Mouse (Mus musculus) liver, adult 2 months (tissue): ENCODE data around the gene Exoc3l. TPM values are rescaled to one million over a fixed set of nuclear protein-coding genes. Genes with fewer than 3 reads are reported as not detected.

ENCODE experiments used
- DNase-seq: peaks from one replicate; pipeline ENCODE4 v3.0.0-alpha.2; 2011; ENCODE audit warnings: low read depth, low spot score; ENCODE audit errors: extremely low read depth
- H3K27ac ChIP-seq: fragments of 200-500 bp; replicated peaks from 2 replicates; pipeline ENCODE4 v1.5.1; 2012; ENCODE audit warnings: low read depth, mild to moderate bottlenecking, control low read depth, inconsistent platforms, low read length; ENCODE audit not compliant: insufficient read depth
- H3K27me3 ChIP-seq: fragments of 200-500 bp; 2 replicates; pipeline ENCODE4 v1.6.1; 2012; ENCODE audit warnings: mild to moderate bottlenecking, moderate library complexity, low read length, inconsistent platforms; ENCODE audit not compliant: control insufficient read depth, insufficient read depth
- H3K36me3 ChIP-seq: fragments of 200-500 bp; 2 replicates; pipeline ENCODE4 v1.6.1; 2012; ENCODE audit warnings: low read length, inconsistent platforms; ENCODE audit not compliant: control insufficient read depth, insufficient read depth
- H3K4me1 ChIP-seq: fragments of 200-500 bp; 2 replicates; pipeline ENCODE4 v1.6.1; 2011; ENCODE audit warnings: low read length; ENCODE audit not compliant: control insufficient read depth, insufficient read depth
- H3K4me3 ChIP-seq: fragments of 200-500 bp; 2 replicates; pipeline ENCODE4 v1.5.1; 2011; ENCODE audit warnings: low read depth, mild to moderate bottlenecking, control low read depth, low read length, moderate library complexity; ENCODE audit not compliant: insufficient read depth
- H3K79me2 ChIP-seq: fragments of 200-500 bp; 2 replicates; pipeline ENCODE4 v1.6.1; 2012; ENCODE audit warnings: inconsistent platforms, mild to moderate bottlenecking, low read length, moderate library complexity; ENCODE audit not compliant: control insufficient read depth, insufficient read depth
- H3K9ac ChIP-seq: fragments of 200-500 bp; 2 replicates; pipeline ENCODE4 v1.6.1; 2012; ENCODE audit warnings: low read depth, mild to moderate bottlenecking, control low read depth, inconsistent platforms, low read length
- CTCF ChIP-seq: fragments of 200-500 bp; IDR thresholded peaks from 2 replicates; pipeline ENCODE4 v1.5.1; 2011; ENCODE audit warnings: low read depth, low read length, control low read depth
- POLR2A ChIP-seq: fragments of 200-500 bp; IDR thresholded peaks from 2 replicates; pipeline ENCODE4 v1.6.1; 2011; ENCODE audit warnings: low read length, control low read depth; ENCODE audit not compliant: insufficient read depth; ENCODE audit errors: extremely low read depth
- WGBS: fragments of 180-500 bp; shearing (Covaris S2); methylation state at CpG from one replicate; pipeline ENCODE4 v1.1.7; 2018; 5-methylcytosine and 5-hydroxymethylcytosine counted together
- polyA plus RNA-seq: library from polyadenylated mRNA; depleted of rRNA; stranded (reverse); fragments of >200 nt; gene quantifications from 2 replicates; pipeline ENCODE4 v1.2.3, GENCODE M21; 2012
- total RNA-seq: library from RNA; depleted of rRNA; stranded (reverse); fragments of >200 nt; gene quantifications from 2 replicates; pipeline ENCODE4 v1.2.3, GENCODE M21; 2014

Gene Exoc3l
- total and polyA plus RNA-seq, 2 experiments, result 3.6 to 9.3 TPM

DNA sequence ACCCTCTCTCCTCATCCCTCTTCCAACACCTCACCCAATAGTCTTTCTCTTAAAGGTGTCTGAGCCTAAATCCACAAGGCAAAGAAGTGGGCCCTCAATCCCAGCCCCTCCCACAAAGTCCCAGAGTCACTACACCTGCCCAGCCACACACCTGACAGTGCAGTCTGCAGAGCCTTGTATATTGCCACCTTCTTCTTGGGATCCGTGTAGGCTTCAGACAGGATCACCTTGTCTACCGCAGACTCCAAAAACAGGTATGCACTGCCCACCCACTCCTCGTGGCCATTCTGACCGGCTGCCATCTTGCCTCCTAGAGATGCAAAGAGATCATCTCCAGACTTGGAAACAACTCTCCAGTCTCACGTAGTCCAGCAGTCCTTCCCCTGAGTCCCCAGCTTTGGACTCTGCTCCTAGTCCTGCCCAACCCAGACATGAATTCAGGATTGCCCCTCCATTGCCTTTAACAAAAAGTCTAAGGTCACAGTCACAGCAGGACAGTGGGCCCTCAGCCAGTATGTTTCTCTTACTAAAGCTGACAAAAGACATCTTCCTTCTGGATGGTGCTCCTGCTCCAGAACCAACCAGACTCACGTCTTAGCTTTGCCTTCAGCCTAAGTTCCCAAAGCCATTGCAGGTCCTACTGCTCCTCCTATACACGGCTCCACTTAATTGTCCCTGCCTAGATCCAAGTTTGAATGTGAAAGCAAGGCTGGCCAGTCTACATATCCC, 35.4 kb downstream of the Exoc3l start:
- H3K4me3 ChIP-seq, result no peak overlapping the region
- H3K9ac ChIP-seq, result no peak overlapping the region
- DNase-seq, result no peak
- H3K4me1 ChIP-seq, result peaks cover 9% of the 10 kb centered on the region; the same call in 1 of the 2 replicates
- TF ChIP-seq POLR2A, result no peak
- H3K36me3 ChIP-seq, result no peaks in the 10 kb centered on the region
- peaks cover 7% of the 10 kb centered on the region; the same call in 1 of the 2 replicates for H3K79me2 ChIP-seq
- H3K27me3 ChIP-seq, result no peaks in the 10 kb centered on the region
- H3K27ac ChIP-seq, result no peak overlapping the region
- WGBS, result 90% methylated on average over 7 of the region's 7 CpGs

DNA sequence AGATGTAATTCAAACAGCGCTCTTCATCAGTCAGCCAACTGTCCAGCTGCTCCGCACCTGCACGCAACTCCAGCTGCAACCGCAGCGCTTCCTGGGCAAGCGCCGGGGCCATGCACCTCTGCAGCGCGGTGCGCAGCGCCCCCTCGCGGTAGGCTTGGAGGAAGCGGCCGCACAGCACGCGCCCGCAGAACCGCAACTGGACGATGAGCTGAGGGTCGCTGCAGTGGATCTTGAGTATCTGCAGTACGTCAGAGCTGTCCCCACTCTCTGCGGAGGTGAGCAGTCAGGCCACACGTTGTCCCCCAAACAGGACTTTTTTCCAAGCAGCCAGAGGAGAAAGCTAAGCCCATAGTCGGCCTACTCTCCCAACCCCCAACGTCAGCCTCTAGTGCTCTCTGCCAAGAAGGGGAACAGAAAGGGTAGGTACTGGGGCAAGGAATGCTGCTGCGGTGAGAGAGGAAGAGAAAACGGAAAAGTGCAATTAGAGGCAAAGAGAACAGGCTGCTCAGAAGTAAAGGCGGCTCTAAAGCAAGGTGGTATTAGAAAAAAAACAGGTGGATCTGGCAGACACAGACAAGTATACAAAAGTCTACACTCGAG, 36.1 kb downstream of the Exoc3l start:
- DNase-seq, result no peak
- no peak overlapping the region for H3K27ac ChIP-seq
- H3K79me2 ChIP-seq, result peaks cover 7% of the 10 kb centered on the region; the same call in 1 of the 2 replicates
- TF ChIP-seq POLR2A (no peak), CTCF (peak; percentile 95)
- H3K27me3 ChIP-seq, result no peaks in the 10 kb centered on the region
- peak overlapping the region; percentile 12; the same call in 1 of the 2 replicates for H3K4me3 ChIP-seq
- H3K9ac ChIP-seq, result no peak overlapping the region
- no peaks in the 10 kb centered on the region for H3K36me3 ChIP-seq
- peaks cover 4% of the 10 kb centered on the region; the same call in 1 of the 2 replicates for H3K4me1 ChIP-seq
- WGBS, result 11% methylated on average over 30 of the region's 30 CpGs

DNA sequence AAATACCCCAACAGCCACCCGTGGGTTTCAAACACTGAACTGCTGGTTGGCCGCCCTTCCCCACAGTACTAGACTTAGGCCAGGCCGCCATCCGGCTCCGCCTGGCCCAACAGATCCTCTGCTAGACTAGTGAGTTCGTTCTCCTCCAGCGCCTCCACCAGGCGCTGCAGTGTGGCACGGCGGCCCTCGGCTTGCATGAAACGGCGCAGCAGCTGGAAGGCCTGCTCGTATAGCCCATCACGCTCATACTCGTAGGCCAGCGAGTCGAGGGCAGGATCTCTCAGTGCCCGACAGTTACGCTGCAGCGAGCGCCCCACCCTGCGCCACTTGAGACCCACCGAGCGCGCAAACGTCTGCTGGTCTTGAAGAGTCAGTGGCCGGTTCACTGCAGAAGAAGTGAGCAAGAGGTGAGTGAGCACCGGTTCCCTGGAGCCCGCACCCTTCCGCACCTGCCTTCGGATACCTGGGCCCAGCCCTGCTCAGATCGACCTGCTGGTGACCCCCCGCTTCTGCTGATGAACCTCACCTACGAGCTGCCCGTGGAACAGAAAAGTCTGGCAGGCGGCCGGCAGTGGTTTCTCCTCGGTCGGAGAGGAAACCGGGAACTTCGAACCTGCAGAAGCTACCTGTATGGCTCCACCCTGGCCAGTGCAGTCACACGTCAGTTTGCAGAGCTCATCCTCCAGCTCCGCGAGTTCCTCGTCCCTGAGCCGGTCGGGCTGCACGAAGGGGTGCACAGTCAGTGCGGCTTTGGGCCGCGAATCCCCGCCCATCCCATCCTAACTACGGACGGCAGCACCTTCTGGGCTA, 36.8 kb downstream of the Exoc3l start:
- peaks cover 4% of the 10 kb centered on the region; the same call in 1 of the 2 replicates for H3K79me2 ChIP-seq
- 41% methylated on average over 55 of the region's 55 CpGs for WGBS
- no peak overlapping the region for H3K27ac ChIP-seq
- no peaks in the 10 kb centered on the region for H3K36me3 ChIP-seq
- no peaks in the 10 kb centered on the region for H3K27me3 ChIP-seq
- H3K4me1 ChIP-seq, result peaks cover 4% of the 10 kb centered on the region; the same call in 1 of the 2 replicates
- H3K9ac ChIP-seq, result no peak overlapping the region
- peak overlapping the region; percentile 12; the same call in 1 of the 2 replicates for H3K4me3 ChIP-seq
- TF ChIP-seq CTCF, result no peak
- TF ChIP-seq POLR2A, result no peak
- DNase-seq, result no peak

DNA sequence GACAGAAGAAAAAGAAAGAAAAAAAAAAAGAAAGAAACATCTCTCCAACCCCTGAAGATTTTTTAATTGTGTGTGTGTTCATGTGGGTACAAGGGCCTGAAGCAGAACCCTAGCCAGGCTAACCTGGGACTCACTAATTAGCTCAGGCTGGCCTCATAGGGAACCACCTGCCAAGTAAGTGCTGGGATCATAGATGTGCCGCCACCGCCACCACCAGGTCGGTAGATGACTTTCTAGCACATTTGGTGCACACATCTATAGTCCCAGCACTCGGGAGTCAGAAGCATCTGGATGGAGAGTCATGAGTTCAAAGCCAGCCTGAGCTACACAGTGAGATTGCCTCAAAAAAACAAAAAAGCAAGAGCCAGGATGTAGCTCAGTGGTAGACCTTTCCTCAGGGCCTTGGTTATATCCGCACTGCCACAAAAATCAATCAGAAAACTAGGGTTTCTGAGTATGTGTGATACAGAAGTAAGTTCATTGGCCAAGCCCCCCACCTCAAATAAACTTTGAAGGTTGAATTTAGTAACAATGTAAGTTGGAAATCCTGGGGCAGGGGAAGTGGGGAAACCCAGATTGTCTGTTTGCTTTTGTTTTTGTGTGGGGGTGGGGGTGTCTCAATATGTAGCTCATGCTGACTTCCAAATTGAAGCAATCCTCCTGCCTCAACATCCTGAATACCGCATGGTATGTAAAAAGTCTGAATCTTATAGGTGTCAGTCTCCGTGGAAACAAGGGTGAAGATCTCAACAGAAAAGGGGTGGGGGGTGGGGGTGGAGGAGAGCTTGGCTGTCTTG, 38.4 kb downstream of the Exoc3l start:
- TF ChIP-seq POLR2A (no peak), CTCF (no peak)
- no peaks in the 10 kb centered on the region for H3K79me2 ChIP-seq
- H3K27ac ChIP-seq, result no peak overlapping the region
- DNase-seq, result no peak
- 80% methylated on average over 7 of the region's 7 CpGs for WGBS
- no peak overlapping the region for H3K9ac ChIP-seq
- peaks cover 6% of the 10 kb centered on the region for H3K36me3 ChIP-seq
- peaks cover 6% of the 10 kb centered on the region; the same call in 1 of the 2 replicates for H3K4me1 ChIP-seq
- H3K4me3 ChIP-seq, result no peak overlapping the region
- no peaks in the 10 kb centered on the region for H3K27me3 ChIP-seq

GRCm38 (mm10) chr8:105254966-105255350, 40.9 kb downstream of the Exoc3l start, which contains the start of gene B3gnt9:
B3gnt9 (minus strand) TSS chr8:105255153.
- DNase-seq, result no peak
- Histone ChIP-seq H3K27ac (peak within 1 kb of the TSS; percentile 13; the same call in 1 of the 2 replicates), H3K4me1 (peaks cover 6% of the 10 kb centered on the region; the same call in 1 of the 2 replicates), H3K4me3 (peak within 1 kb of the TSS; percentile 68), H3K9ac (peak within 1 kb of the TSS; percentile 50), H3K27me3 (no peaks in the 10 kb centered on the region), H3K36me3 (peaks cover 27% of the 10 kb centered on the region), H3K79me2 (no peaks in the 10 kb centered on the region)
- TF ChIP-seq POLR2A, result no peak
- 42% methylated on average over 14 of the region's 14 CpGs for WGBS
